Mouse (Mus musculus) forebrain, embryonic 10.5 days (tissue): Measurements from ENCODE around the gene Cd7. TPM values are rescaled to one million over a fixed set of nuclear protein-coding genes. Genes with fewer than 3 reads are reported as not detected.

ENCODE experiments used
- DNase-seq: peaks from one replicate; pipeline ENCODE4 v3.0.0-alpha.2; 2017; ENCODE audit warnings: low spot score; ENCODE audit errors: extremely low spot score
- H3K27ac ChIP-seq: fragments of 300-500 bp; sonication (generic); 2 replicates; pipeline ENCODE4 v1.5.1; 2016; ENCODE audit warnings: mild to moderate bottlenecking
- H3K27me3 ChIP-seq: fragments of 300-500 bp; sonication (generic); 2 replicates; pipeline ENCODE4 v1.6.1; 2016; ENCODE audit warnings: mild to moderate bottlenecking; ENCODE audit not compliant: poor library complexity, severe bottlenecking
- H3K36me3 ChIP-seq: fragments of 300-500 bp; sonication (generic); replicated peaks from 2 replicates; pipeline ENCODE4 v1.6.1; 2016; ENCODE audit warnings: mild to moderate bottlenecking, moderate library complexity
- H3K4me1 ChIP-seq: fragments of 300-500 bp; sonication (generic); 2 replicates; pipeline ENCODE4 v1.6.1; 2016
- H3K4me3 ChIP-seq: fragments of 300-500 bp; sonication (generic); 2 replicates; pipeline ENCODE4 v1.5.1; 2016; ENCODE audit warnings: mild to moderate bottlenecking, moderate library complexity
- H3K9me3 ChIP-seq: fragments of 300-500 bp; sonication (generic); 2 replicates; pipeline ENCODE4 v1.6.1; 2016; ENCODE audit warnings: mild to moderate bottlenecking, moderate library complexity
- WGBS: fragments of 180-500 bp; shearing (Covaris S2); methylation state at CpG from one replicate; pipeline ENCODE4 v1.1.7; 2016; 5-methylcytosine and 5-hydroxymethylcytosine counted together
- polyA plus RNA-seq: library from polyadenylated mRNA; unstranded; fragments of >200 nt; fragmentation: Nextera tagmentation; extraction: Ambion mirVana; gene quantifications from 2 replicates; pipeline ENCODE4 v1.2.1, GENCODE M21; 2016

Gene Cd7
- polyA plus RNA-seq, 1 experiment from 2014 or later: not detected

GRCm38 (mm10) chr11:121041636-121042035, 2.4 kb upstream of the Cd7 start:
- no peak for DNase-seq
- H3K36me3 ChIP-seq: no peaks in the 10 kb centered on the region
- peaks cover 12% of the 10 kb centered on the region; the same call in 1 of the 2 replicates for H3K4me1 ChIP-seq
- no peak overlapping the region for H3K4me3 ChIP-seq
- no peak overlapping the region for H3K27ac ChIP-seq
- no peaks in the 10 kb centered on the region for H3K9me3 ChIP-seq
- 77% methylated on average over 4 of the region's 4 CpGs for WGBS
- H3K27me3 ChIP-seq: peaks cover 20% of the 10 kb centered on the region

GRCm38 (mm10) chr11:121041212-121041611, 2.0 kb upstream of the Cd7 start:
- 6% methylated on average over 4 of the region's 4 CpGs for WGBS
- peaks cover 20% of the 10 kb centered on the region for H3K27me3 ChIP-seq
- no peak overlapping the region for H3K4me3 ChIP-seq
- DNase-seq: peak; percentile 76
- H3K36me3 ChIP-seq: no peaks in the 10 kb centered on the region
- H3K9me3 ChIP-seq: no peaks in the 10 kb centered on the region
- H3K27ac ChIP-seq: no peak overlapping the region
- H3K4me1 ChIP-seq: peaks cover 12% of the 10 kb centered on the region; the same call in 1 of the 2 replicates

- Histone ChIP-seq H3K27ac (no peak overlapping the region), H3K4me1 (no peaks in the 10 kb centered on the region), H3K9me3 (no peaks in the 10 kb centered on the region), H3K4me3 (no peak overlapping the region), H3K27me3 (peaks cover 15% of the 10 kb centered on the region), H3K36me3 (no peaks in the 10 kb centered on the region)
- 88% methylated on average over 11 of the region's 11 CpGs for WGBS
- no peak for DNase-seq
Measured at GRCm38 (mm10) chr11:121038366-121039240, 615 bp downstream of the Cd7 start.

- DNase-seq: no peak
- Histone ChIP-seq H3K4me1 (no peaks in the 10 kb centered on the region), H3K9me3 (no peaks in the 10 kb centered on the region), H3K27me3 (no peaks in the 10 kb centered on the region; the same call in 1 of the 2 replicates), H3K36me3 (no peaks in the 10 kb centered on the region), H3K4me3 (no peak overlapping the region), H3K27ac (no peak overlapping the region)
- WGBS: 90% methylated on average over 5 of the region's 5 CpGs
Measured at GRCm38 (mm10) chr11:121033118-121033517, 6.1 kb downstream of the Cd7 start.

GRCm38 (mm10) chr11:121027259-121027658, 12.0 kb downstream of the Cd7 start:
- Histone ChIP-seq H3K4me3 (no peak overlapping the region), H3K4me1 (no peaks in the 10 kb centered on the region), H3K9me3 (no peaks in the 10 kb centered on the region), H3K27ac (no peak overlapping the region), H3K36me3 (no peaks in the 10 kb centered on the region), H3K27me3 (no peaks in the 10 kb centered on the region)
- 90% methylated on average over 7 of the region's 7 CpGs for WGBS
- DNase-seq: no peak

- Histone ChIP-seq H3K4me3 (no peak overlapping the region), H3K9me3 (no peaks in the 10 kb centered on the region), H3K27me3 (no peaks in the 10 kb centered on the region), H3K4me1 (no peaks in the 10 kb centered on the region), H3K36me3 (no peaks in the 10 kb centered on the region), H3K27ac (no peak overlapping the region)
- WGBS: 78% methylated on average over 6 of the region's 6 CpGs
- no peak for DNase-seq
Measured at GRCm38 (mm10) chr11:121024163-121024562, 15.1 kb downstream of the Cd7 start.

GRCm38 (mm10) chr11:121019501-121019900, 19.7 kb downstream of the Cd7 start:
- Histone ChIP-seq H3K36me3 (no peaks in the 10 kb centered on the region), H3K27me3 (no peaks in the 10 kb centered on the region), H3K27ac (no peak overlapping the region), H3K4me1 (no peaks in the 10 kb centered on the region), H3K4me3 (no peak overlapping the region), H3K9me3 (no peaks in the 10 kb centered on the region)
- 84% methylated on average over 5 of the region's 5 CpGs for WGBS
- no peak for DNase-seq

GRCm38 (mm10) chr11:121017703-121018102, 21.5 kb downstream of the Cd7 start:
- H3K4me1 ChIP-seq: no peaks in the 10 kb centered on the region
- H3K4me3 ChIP-seq: no peak overlapping the region
- peak; percentile 59 for DNase-seq
- H3K27me3 ChIP-seq: no peaks in the 10 kb centered on the region
- no peaks in the 10 kb centered on the region for H3K36me3 ChIP-seq
- no peak overlapping the region for H3K27ac ChIP-seq
- no peaks in the 10 kb centered on the region for H3K9me3 ChIP-seq
- WGBS: 37% methylated on average over 3 of the region's 3 CpGs

- H3K4me1 ChIP-seq: no peaks in the 10 kb centered on the region
- WGBS: 75% methylated on average over 6 of the region's 6 CpGs
- H3K9me3 ChIP-seq: no peaks in the 10 kb centered on the region
- DNase-seq: no peak
- H3K27ac ChIP-seq: no peak overlapping the region
- no peak overlapping the region for H3K4me3 ChIP-seq
- H3K27me3 ChIP-seq: no peaks in the 10 kb centered on the region
- no peaks in the 10 kb centered on the region for H3K36me3 ChIP-seq
Measured at GRCm38 (mm10) chr11:121015472-121015871, 23.7 kb downstream of the Cd7 start.

GRCm38 (mm10) chr11:121014896-121015300, 24.3 kb downstream of the Cd7 start:
- peak overlapping the region; percentile 27 for H3K4me3 ChIP-seq

GRCm38 (mm10) chr11:121013656-121014055, 25.6 kb downstream of the Cd7 start:
- WGBS: 90% methylated on average over 7 of the region's 7 CpGs
- no peak overlapping the region for H3K27ac ChIP-seq
- H3K4me1 ChIP-seq: no peaks in the 10 kb centered on the region
- no peaks in the 10 kb centered on the region for H3K36me3 ChIP-seq
- no peaks in the 10 kb centered on the region for H3K27me3 ChIP-seq
- no peaks in the 10 kb centered on the region for H3K9me3 ChIP-seq
- H3K4me3 ChIP-seq: no peak overlapping the region
- DNase-seq: no peak

More at GRCm38 (mm10) chr11:121014896-121015300, 24.3 kb downstream of the Cd7 start:
- WGBS: 67% methylated on average over 19 of the region's 19 CpGs
- no peaks in the 10 kb centered on the region for H3K9me3 ChIP-seq
- H3K36me3 ChIP-seq: no peaks in the 10 kb centered on the region
- no peaks in the 10 kb centered on the region for H3K27me3 ChIP-seq
- no peak overlapping the region for H3K27ac ChIP-seq
- H3K4me1 ChIP-seq: no peaks in the 10 kb centered on the region
- no peak for DNase-seq

GRCm38 (mm10) chr11:121010044-121010755, 29.0 kb downstream of the Cd7 start:
- 94% methylated on average over 3 of the region's 3 CpGs for WGBS

GRCm38 (mm10) chr11:121006184-121006583, 33.0 kb downstream of the Cd7 start:
- DNase-seq: no peak
- no peaks in the 10 kb centered on the region for H3K9me3 ChIP-seq
- H3K27me3 ChIP-seq: no peaks in the 10 kb centered on the region
- H3K4me1 ChIP-seq: peaks cover 3% of the 10 kb centered on the region; the same call in 1 of the 2 replicates
- no peak overlapping the region for H3K27ac ChIP-seq
- no peak overlapping the region for H3K4me3 ChIP-seq
- WGBS: 77% methylated on average over 6 of the region's 6 CpGs
- no peaks in the 10 kb centered on the region for H3K36me3 ChIP-seq

More at GRCm38 (mm10) chr11:121010044-121010755, 29.0 kb downstream of the Cd7 start:
- H3K4me3 ChIP-seq: no peak overlapping the region
- no peaks in the 10 kb centered on the region for H3K9me3 ChIP-seq
- no peak overlapping the region for H3K27ac ChIP-seq
- H3K27me3 ChIP-seq: no peaks in the 10 kb centered on the region
- no peak for DNase-seq
- no peaks in the 10 kb centered on the region for H3K36me3 ChIP-seq
- H3K4me1 ChIP-seq: no peaks in the 10 kb centered on the region
